Mouse (Mus musculus): ENCODE data around the gene Zfp787. TPM values are rescaled to one million over a fixed set of nuclear protein-coding genes. Genes with fewer than 3 reads are reported as not detected.
"Not testable (repeated sequence)": the region's sequence is repeated elsewhere in the genome, so short reads cannot be mapped to it uniquely, and the experiment has no call there.

Gene Zfp787
- polyA plus RNA-seq, 1 experiment from 2014 or later: 38.1 TPM

- TF ChIP-seq EP300 (IDR thresholded peaks at IDR 0.05; ENCODE audit: low read depth) (no peak), CTCF (IDR thresholded peaks at IDR 0.05; ENCODE audit: low read depth) (no peak)
- H3K27ac ChIP-seq (ENCODE audit: low read depth): no peak overlapping the region
- ATAC-seq: no peak
These were observed 23.2 kb upstream of the Zfp787 start for GRCm38 (mm10) chr7:6179013-6179412.

GRCm38 (mm10) chr7:6174365-6174987, 18.7 kb upstream of the Zfp787 start:
- H3K27ac ChIP-seq (ENCODE audit: low read depth): peak overlapping the region; percentile 88
- not testable (repeated sequence) for H3K27me3 ChIP-seq (ENCODE audit: insufficient read depth, low read length)

More at GRCm38 (mm10) chr7:6179013-6179412, 23.2 kb upstream of the Zfp787 start:
- Histone ChIP-seq H3K4me2 (ENCODE audit: low read depth, low read length) (no peak overlapping the region), H3K9me3 (ENCODE audit: low read length) (no peaks in the 10 kb centered on the region), H3K36me3 (replicated peaks; ENCODE audit: insufficient read depth, low read length) (peaks cover 4% of the 10 kb centered on the region; the same call in 1 of the 2 replicates), H3K27me3 (ENCODE audit: insufficient read depth, low read length) (no peaks in the 10 kb centered on the region), H3K9ac (replicated peaks) (no peak overlapping the region), H3K4me1 (ENCODE audit: insufficient read depth) (peaks cover 6% of the 10 kb centered on the region; the same call in 1 of the 2 replicates), H3K4me3 (ENCODE audit: low read depth, low read length) (no peak overlapping the region)
- DNase-seq: no peak

GRCm38 (mm10) chr7:6173872-6174271, 18.1 kb upstream of the Zfp787 start:
- DNase-seq: no peak
- peak overlapping the region; percentile 96; the same call in 1 of the 2 replicates for H3K4me2 ChIP-seq (ENCODE audit: low read depth, low read length)

More at GRCm38 (mm10) chr7:6174365-6174987, 18.7 kb upstream of the Zfp787 start:
- not testable (repeated sequence) for DNase-seq; ATAC-seq; H3K9me3 ChIP-seq (ENCODE audit: low read length); H3K36me3 ChIP-seq (replicated peaks; ENCODE audit: insufficient read depth, low read length); H3K4me3 ChIP-seq (ENCODE audit: low read depth, low read length)
- TF ChIP-seq CTCF (IDR thresholded peaks at IDR 0.05; ENCODE audit: low read depth): 0 out of 2 replicates have a peak, but pooled peaks have one; percentile 22
- peaks cover 20% of the 10 kb centered on the region for H3K4me1 ChIP-seq (ENCODE audit: insufficient read depth)
- peak overlapping the region; percentile 38; the same call in 1 of the 2 replicates for H3K4me2 ChIP-seq (ENCODE audit: low read depth, low read length)
- WGBS (ENCODE audit: insufficient replicate concordance): 31% methylated on average over 9 of the region's 9 CpGs
- H3K9ac ChIP-seq (replicated peaks): peak overlapping the region; percentile 16; the same call in 1 of the 2 replicates

GRCm38 (mm10) chr7:6172674-6173244, 17.0 kb upstream of the Zfp787 start:
- DNase-seq (no peak), ATAC-seq (peak; percentile 42)
- Histone ChIP-seq H3K9me3 (ENCODE audit: low read length) (no peaks in the 10 kb centered on the region), H3K9ac (replicated peaks) (peak overlapping the region; percentile 70), H3K4me3 (ENCODE audit: low read depth, low read length) (peak overlapping the region; percentile 68), H3K4me1 (ENCODE audit: insufficient read depth) (peaks cover 20% of the 10 kb centered on the region), H3K36me3 (replicated peaks; ENCODE audit: insufficient read depth, low read length) (no peaks in the 10 kb centered on the region), H3K27ac (ENCODE audit: low read depth) (peak overlapping the region; percentile 88), H3K27me3 (ENCODE audit: insufficient read depth, low read length) (no peaks in the 10 kb centered on the region), H3K4me2 (ENCODE audit: low read depth, low read length) (peak overlapping the region; percentile 96)
- TF ChIP-seq EP300 (IDR thresholded peaks at IDR 0.05; ENCODE audit: low read depth): no peak
- TF ChIP-seq CTCF (IDR thresholded peaks at IDR 0.05; ENCODE audit: low read depth): no peak
- under 1% methylated on average over 27 of the region's 28 CpGs for WGBS (ENCODE audit: insufficient replicate concordance)

More at GRCm38 (mm10) chr7:6173872-6174271, 18.1 kb upstream of the Zfp787 start:
- Histone ChIP-seq H3K9me3 (ENCODE audit: low read length) (no peaks in the 10 kb centered on the region), H3K4me3 (ENCODE audit: low read depth, low read length) (no peak overlapping the region), H3K27ac (ENCODE audit: low read depth) (peak overlapping the region; percentile 88), H3K27me3 (ENCODE audit: insufficient read depth, low read length) (no peaks in the 10 kb centered on the region), H3K9ac (replicated peaks) (no peak overlapping the region), H3K36me3 (replicated peaks; ENCODE audit: insufficient read depth, low read length) (no peaks in the 10 kb centered on the region), H3K4me1 (ENCODE audit: insufficient read depth) (peaks cover 20% of the 10 kb centered on the region)
- peak; percentile 57 for TF ChIP-seq EP300 (IDR thresholded peaks at IDR 0.05; ENCODE audit: low read depth)
- no peak for TF ChIP-seq CTCF (IDR thresholded peaks at IDR 0.05; ENCODE audit: low read depth)
- ATAC-seq: peak; percentile 17
- 61% methylated on average over 8 of the region's 8 CpGs for WGBS (ENCODE audit: insufficient replicate concordance)

GRCm38 (mm10) chr7:6172006-6172649, 16.3 kb upstream of the Zfp787 start, which contains the start of gene Zfp444:
Gene Zfp444, plus strand, starts transcription at chr7:6172226.
- peak within 1 kb of the TSS; percentile 88 for H3K27ac ChIP-seq (ENCODE audit: low read depth)
- no peak for TF ChIP-seq CTCF (IDR thresholded peaks at IDR 0.05; ENCODE audit: low read depth)
- TF ChIP-seq EP300 (IDR thresholded peaks at IDR 0.05; ENCODE audit: low read depth): no peak
- H3K9ac ChIP-seq (replicated peaks): peak within 1 kb of the TSS; percentile 70
- H3K4me1 ChIP-seq (ENCODE audit: insufficient read depth): peaks cover 20% of the 10 kb centered on the region
- peak within 1 kb of the TSS; percentile 96 for H3K4me2 ChIP-seq (ENCODE audit: low read depth, low read length)
- no peaks in the 10 kb centered on the region for H3K27me3 ChIP-seq (ENCODE audit: insufficient read depth, low read length)
- H3K36me3 ChIP-seq (replicated peaks; ENCODE audit: insufficient read depth, low read length): no peaks in the 10 kb centered on the region
- DNase-seq (peak; percentile 95), ATAC-seq (peak; percentile 91)
- WGBS (ENCODE audit: insufficient replicate concordance): under 1% methylated on average over 37 of the region's 37 CpGs
- H3K9me3 ChIP-seq (ENCODE audit: low read length): no peaks in the 10 kb centered on the region
- peak within 1 kb of the TSS; percentile 68 for H3K4me3 ChIP-seq (ENCODE audit: low read depth, low read length)

GRCm38 (mm10) chr7:6171444-6172005, 15.7 kb upstream of the Zfp787 start:
- under 1% methylated on average over 24 of the region's 24 CpGs for WGBS (ENCODE audit: insufficient replicate concordance)
- peak overlapping the region; percentile 70 for H3K9ac ChIP-seq (replicated peaks)
- TF ChIP-seq CTCF (IDR thresholded peaks at IDR 0.05; ENCODE audit: low read depth): peak; percentile 72
- TF ChIP-seq EP300 (IDR thresholded peaks at IDR 0.05; ENCODE audit: low read depth): no peak
- no peaks in the 10 kb centered on the region for H3K36me3 ChIP-seq (replicated peaks; ENCODE audit: insufficient read depth, low read length)
- H3K27ac ChIP-seq (ENCODE audit: low read depth): peak overlapping the region; percentile 88
- peak overlapping the region; percentile 96 for H3K4me2 ChIP-seq (ENCODE audit: low read depth, low read length)
- no peaks in the 10 kb centered on the region for H3K9me3 ChIP-seq (ENCODE audit: low read length)
- peaks cover 20% of the 10 kb centered on the region for H3K4me1 ChIP-seq (ENCODE audit: insufficient read depth)
- DNase-seq (peak; percentile 77), ATAC-seq (peak; percentile 52)
- H3K27me3 ChIP-seq (ENCODE audit: insufficient read depth, low read length): no peaks in the 10 kb centered on the region
- peak overlapping the region; percentile 68 for H3K4me3 ChIP-seq (ENCODE audit: low read depth, low read length)

All from liver, postnatal 0 days (tissue).